Mouse (Mus musculus) hindbrain, embryonic 15.5 days (tissue): ENCODE results near the gene Slc22a22. TPM values are rescaled to one million over a fixed set of nuclear protein-coding genes. Genes with fewer than 3 reads are reported as not detected.
"Not testable (repeated sequence)": the region's sequence is repeated elsewhere in the genome, so short reads cannot be mapped to it uniquely, and the experiment has no call there.

Experiments used
- ATAC-seq: fragments of 200-750 bp; cut with Nextera tagmentation; 2 replicates; pipeline ENCODE4 v1.8.0; 2017; ENCODE audit warnings: low read depth, moderate number of reproducible peaks, moderate TSS enrichment; ENCODE audit not compliant: low FRiP score
- H3K27ac ChIP-seq: fragments of 300-500 bp; sonication (generic); replicated peaks from 2 replicates; pipeline ENCODE4 v1.5.1; 2015; ENCODE audit warnings: mild to moderate bottlenecking, inconsistent platforms
- H3K27me3 ChIP-seq: fragments of 300-500 bp; sonication (generic); 2 replicates; pipeline ENCODE4 v1.6.1; 2015; ENCODE audit warnings: control low read depth, inconsistent platforms
- H3K36me3 ChIP-seq: fragments of 300-500 bp; sonication (generic); 2 replicates; pipeline ENCODE4 v1.6.1; 2015; ENCODE audit warnings: control low read depth, inconsistent platforms
- H3K4me1 ChIP-seq: fragments of 300-500 bp; sonication (generic); replicated peaks from 2 replicates; pipeline ENCODE4 v1.6.1; 2015; ENCODE audit warnings: control low read depth, inconsistent platforms
- H3K4me2 ChIP-seq: fragments of 300-500 bp; sonication (generic); 2 replicates; pipeline ENCODE4 v1.6.1; 2015; ENCODE audit warnings: moderate library complexity, mild to moderate bottlenecking, inconsistent platforms
- H3K4me3 ChIP-seq: fragments of 300-500 bp; sonication (generic); 2 replicates; pipeline ENCODE4 v1.5.1; 2015; ENCODE audit warnings: mild to moderate bottlenecking, inconsistent platforms
- H3K9ac ChIP-seq: fragments of 300-500 bp; sonication (generic); 2 replicates; pipeline ENCODE4 v1.6.1; 2015; ENCODE audit warnings: inconsistent platforms
- H3K9me3 ChIP-seq: fragments of 300-500 bp; sonication (generic); 2 replicates; pipeline ENCODE4 v1.6.1; 2016; ENCODE audit warnings: control low read depth, inconsistent platforms
- WGBS: fragments of 180-500 bp; shearing (Covaris S2); methylation state at CpG from one replicate; pipeline ENCODE4 v1.1.7; 2015; 5-methylcytosine and 5-hydroxymethylcytosine counted together
- polyA plus RNA-seq: library from polyadenylated mRNA; unstranded; fragments of >200 nt; fragmentation: Nextera tagmentation; extraction: Ambion mirVana; gene quantifications from 2 replicates; pipeline ENCODE4 v1.2.1, GENCODE M21; 2015

Slc22a22 gene
- polyA plus RNA-seq, 1 experiment from 2014 or later = not detected

DNA sequence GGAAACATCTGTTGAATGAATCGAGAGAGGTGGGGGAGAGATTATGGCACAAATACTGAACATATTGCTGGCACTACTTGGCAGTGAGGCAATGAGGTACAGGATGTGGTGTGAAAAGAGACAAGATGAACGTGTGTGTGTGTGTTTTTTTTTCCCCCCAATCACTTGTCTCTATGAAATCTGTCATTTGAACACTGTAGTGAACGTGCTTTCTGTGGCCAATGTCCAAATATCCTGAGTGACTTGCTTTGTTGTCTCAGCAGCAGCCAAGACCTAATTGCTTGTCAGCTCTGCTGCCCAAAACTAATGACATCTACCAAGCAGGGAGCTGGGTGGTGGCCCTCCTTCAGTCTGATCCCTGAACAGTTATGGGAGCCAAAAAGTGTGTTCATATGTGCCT is 136.9 kb downstream of the Slc22a22 start:
- peak; percentile 63; the same call in 1 of the 2 replicates for ATAC-seq

DNA sequence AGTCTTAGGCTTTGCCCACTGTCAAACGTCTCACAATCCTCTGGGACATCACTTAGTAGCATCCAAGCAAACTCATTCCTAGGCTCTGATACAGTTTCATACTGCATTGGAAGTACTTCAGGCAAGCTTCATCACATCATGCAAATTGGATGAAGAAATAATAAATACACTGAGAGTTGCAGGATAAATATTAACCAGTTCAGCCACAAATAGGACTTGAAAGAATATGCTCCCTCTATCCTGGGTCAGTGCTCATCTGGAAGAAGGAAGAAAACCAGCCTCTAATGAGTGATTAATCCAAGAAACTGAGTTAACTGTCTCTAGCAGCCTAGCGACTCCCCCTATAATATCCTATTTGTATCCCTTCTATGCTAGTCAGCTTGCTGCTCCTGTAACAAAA is 146.1 kb downstream of the Slc22a22 start:
- no peaks in the 10 kb centered on the region for H3K4me1 ChIP-seq
- no peak overlapping the region for H3K4me2 ChIP-seq
- 81% methylated on average over 2 of the region's 2 CpGs for WGBS
- no peaks in the 10 kb centered on the region for H3K36me3 ChIP-seq
- no peaks in the 10 kb centered on the region for H3K27me3 ChIP-seq
- no peak for ATAC-seq
- no peak overlapping the region for H3K9ac ChIP-seq
- H3K4me3 ChIP-seq = no peak overlapping the region
- no peaks in the 10 kb centered on the region for H3K9me3 ChIP-seq
- no peak overlapping the region for H3K27ac ChIP-seq

More for the DNA sequence above, 136.9 kb downstream of the Slc22a22 start:
- no peaks in the 10 kb centered on the region for H3K9me3 ChIP-seq
- 47% methylated on average over 3 of the region's 3 CpGs for WGBS
- H3K4me2 ChIP-seq = no peak overlapping the region
- no peak overlapping the region for H3K4me3 ChIP-seq
- no peak overlapping the region for H3K9ac ChIP-seq
- no peaks in the 10 kb centered on the region for H3K27me3 ChIP-seq
- no peaks in the 10 kb centered on the region for H3K4me1 ChIP-seq
- no peaks in the 10 kb centered on the region for H3K36me3 ChIP-seq
- no peak overlapping the region for H3K27ac ChIP-seq

DNA sequence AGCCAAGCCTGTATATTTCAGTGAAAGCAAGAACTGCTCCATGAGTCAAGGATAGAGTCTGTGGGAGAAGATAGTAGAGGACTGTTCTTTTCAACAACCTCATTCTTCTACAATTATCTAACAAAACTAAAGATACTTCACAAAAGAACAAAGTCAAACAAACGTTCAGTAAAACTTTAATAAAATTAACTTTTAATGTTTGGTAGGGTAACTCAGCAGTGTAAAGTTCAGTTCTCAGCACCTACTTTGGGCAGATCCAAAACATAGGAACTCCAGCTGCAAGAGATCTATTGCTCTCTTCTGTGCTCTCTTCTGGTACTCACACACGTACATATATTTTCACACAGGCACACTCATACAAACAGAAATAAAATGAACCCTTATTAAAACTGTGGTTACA is 159.4 kb downstream of the Slc22a22 start:
- H3K4me3 ChIP-seq = no peak overlapping the region
- ATAC-seq = no peak
- WGBS = 90% methylated on average over 2 of the region's 2 CpGs

DNA sequence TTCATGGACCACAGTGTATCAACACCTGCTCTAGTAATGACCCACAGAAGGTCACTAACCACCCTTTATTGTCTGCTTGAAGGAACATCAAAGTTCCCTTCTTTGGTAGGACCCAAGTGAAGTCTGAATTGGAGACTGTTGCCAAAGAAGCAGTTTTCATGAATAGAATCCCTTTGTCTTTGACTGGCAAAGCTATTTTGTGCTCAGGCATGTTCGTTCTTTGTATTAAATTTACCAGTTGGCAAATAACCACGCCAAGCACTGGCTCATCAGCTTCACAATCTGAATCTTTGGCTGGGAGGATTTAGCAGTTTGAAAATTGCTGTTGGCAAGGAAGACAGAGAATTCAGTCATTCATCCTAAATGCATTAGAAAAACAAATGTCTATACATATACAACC is 160.9 kb downstream of the Slc22a22 start:
- no peak overlapping the region for H3K27ac ChIP-seq
- no peak overlapping the region for H3K4me2 ChIP-seq
- 56% methylated on average over 2 of the region's 2 CpGs for WGBS
- no peak overlapping the region for H3K4me3 ChIP-seq
- no peaks in the 10 kb centered on the region; the same call in 1 of the 2 replicates for H3K9me3 ChIP-seq
- H3K27me3 ChIP-seq = no peaks in the 10 kb centered on the region
- no peaks in the 10 kb centered on the region for H3K4me1 ChIP-seq
- H3K9ac ChIP-seq = no peak overlapping the region
- H3K36me3 ChIP-seq = no peaks in the 10 kb centered on the region
- no peak for ATAC-seq

More for the DNA sequence above, 159.4 kb downstream of the Slc22a22 start:
- no peaks in the 10 kb centered on the region for H3K9me3 ChIP-seq
- no peaks in the 10 kb centered on the region for H3K27me3 ChIP-seq
- H3K27ac ChIP-seq = no peak overlapping the region
- H3K36me3 ChIP-seq = no peaks in the 10 kb centered on the region
- H3K4me1 ChIP-seq = no peaks in the 10 kb centered on the region
- no peak overlapping the region for H3K4me2 ChIP-seq
- no peak overlapping the region for H3K9ac ChIP-seq

DNA sequence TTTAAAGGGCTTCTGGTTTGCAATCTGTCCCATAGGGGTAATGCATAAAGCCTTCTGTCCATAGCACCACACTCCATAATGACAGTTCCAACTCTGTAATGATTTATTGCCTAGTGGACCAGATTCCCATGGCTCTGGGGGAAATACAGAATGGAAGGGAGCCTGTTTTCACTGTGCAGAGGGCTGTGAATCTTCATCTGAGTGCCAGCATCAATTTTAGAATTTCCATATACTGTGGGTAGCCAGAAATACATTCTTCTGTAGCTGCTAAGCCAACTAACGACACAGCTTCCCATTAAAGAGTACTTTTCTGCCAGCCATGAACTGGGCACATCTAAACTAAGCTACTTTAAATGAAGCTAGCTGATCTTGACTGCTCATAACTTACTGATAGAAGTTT is 174.7 kb downstream of the Slc22a22 start:
- 83% methylated on average over 1 of the region's 1 CpGs for WGBS
- Histone ChIP-seq H3K9me3 (no peaks in the 10 kb centered on the region), H3K4me3 (no peak overlapping the region), H3K36me3 (no peaks in the 10 kb centered on the region), H3K27me3 (no peaks in the 10 kb centered on the region), H3K4me2 (no peak overlapping the region), H3K4me1 (no peaks in the 10 kb centered on the region), H3K27ac (no peak overlapping the region), H3K9ac (no peak overlapping the region)
- ATAC-seq = no peak

DNA sequence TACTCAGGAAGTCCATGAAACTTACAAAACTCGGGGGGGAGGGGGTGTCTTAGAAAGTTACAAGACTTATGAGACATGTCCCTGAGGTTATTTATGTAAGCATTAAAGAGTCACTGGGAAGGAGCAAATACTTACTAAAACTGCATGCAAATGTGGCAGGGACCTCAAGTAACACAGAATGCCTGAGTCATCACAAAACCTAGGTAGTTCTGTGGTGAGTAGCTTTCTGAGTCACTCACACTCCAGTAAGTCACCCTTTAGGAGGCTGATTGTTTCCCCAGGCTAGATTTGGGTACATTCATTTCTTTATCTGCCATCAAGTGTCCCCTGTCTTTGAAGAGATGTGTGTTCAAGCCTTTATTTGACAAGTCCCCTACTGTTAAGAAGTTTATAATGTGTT is 198.9 kb downstream of the Slc22a22 start:
- Histone ChIP-seq H3K9me3 (no peaks in the 10 kb centered on the region), H3K4me2 (no peak overlapping the region), H3K9ac (no peak overlapping the region), H3K27me3 (no peaks in the 10 kb centered on the region), H3K4me1 (no peaks in the 10 kb centered on the region), H3K27ac (no peak overlapping the region), H3K4me3 (no peak overlapping the region), H3K36me3 (no peaks in the 10 kb centered on the region)
- ATAC-seq = no peak
- 58% methylated on average over 1 of the region's 1 CpGs for WGBS

DNA sequence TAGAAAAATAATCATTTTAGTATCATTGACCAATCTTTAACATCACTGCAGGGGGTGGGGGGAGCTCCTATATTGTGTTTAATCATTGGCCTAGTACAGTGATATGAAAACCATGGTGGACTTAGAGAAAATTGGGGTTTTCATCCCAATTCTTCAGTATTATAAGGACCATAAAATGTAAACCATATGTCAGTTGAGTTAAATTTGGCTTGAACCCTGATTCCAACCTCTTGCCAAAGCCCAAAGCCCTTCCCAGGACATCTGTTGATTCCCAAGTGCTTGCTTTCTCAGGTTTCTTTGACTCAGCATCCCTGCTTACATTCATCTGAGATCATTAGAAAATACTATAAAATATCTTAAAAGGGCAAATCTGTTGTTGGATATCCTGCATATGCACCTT is 201.0 kb downstream of the Slc22a22 start:
- ATAC-seq = no peak
- Histone ChIP-seq H3K4me3 (no peak overlapping the region), H3K9ac (no peak overlapping the region), H3K36me3 (no peaks in the 10 kb centered on the region), H3K9me3 (no peaks in the 10 kb centered on the region), H3K27me3 (no peaks in the 10 kb centered on the region), H3K4me2 (no peak overlapping the region), H3K27ac (no peak overlapping the region), H3K4me1 (no peaks in the 10 kb centered on the region)

DNA sequence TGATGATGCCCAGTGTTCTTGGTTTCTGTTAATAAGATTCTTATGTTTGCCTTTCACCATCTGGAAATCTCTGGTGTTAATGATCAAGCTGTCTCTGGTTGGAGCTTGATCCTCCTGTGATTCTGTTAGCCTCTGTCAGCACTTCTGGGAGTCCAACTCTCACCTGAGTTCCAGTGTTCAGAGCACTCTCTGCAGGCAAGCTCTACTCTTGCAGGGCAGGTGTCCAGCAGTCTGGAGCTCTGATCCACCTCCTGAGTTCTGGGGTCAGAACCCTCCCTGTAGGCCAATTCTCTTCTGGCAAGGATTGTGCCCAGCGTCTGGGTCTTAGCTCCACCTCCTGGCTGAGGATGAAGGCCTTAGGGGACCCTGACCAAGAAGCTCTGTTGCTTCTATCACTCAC is 237.4 kb downstream of the Slc22a22 start:
- not testable (repeated sequence) for H3K9me3 ChIP-seq, H3K36me3 ChIP-seq, H3K27ac ChIP-seq, H3K27me3 ChIP-seq, H3K4me2 ChIP-seq, H3K9ac ChIP-seq, ATAC-seq, H3K4me1 ChIP-seq, H3K4me3 ChIP-seq
- WGBS = 86% methylated on average over 1 of the region's 1 CpGs

DNA sequence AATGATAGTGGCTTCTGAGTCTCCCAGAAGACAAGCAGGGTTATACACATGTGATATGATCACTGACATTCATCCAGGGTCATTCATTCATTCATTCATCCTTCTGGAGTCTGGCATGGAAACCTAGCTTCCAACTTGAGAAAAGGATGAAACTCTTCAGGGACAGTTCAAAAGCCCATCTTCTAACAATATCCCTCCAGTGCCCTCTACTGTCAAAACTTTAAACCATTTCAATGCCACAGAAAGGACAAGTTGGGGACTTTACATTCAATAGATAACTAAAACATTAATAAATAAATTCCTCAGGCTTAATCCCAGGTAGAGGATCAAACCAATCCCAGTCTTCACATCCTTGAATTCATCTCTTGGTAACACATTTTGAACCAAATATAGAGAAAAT is 247.0 kb downstream of the Slc22a22 start:
- Histone ChIP-seq H3K27me3 (no peaks in the 10 kb centered on the region), H3K9me3 (no peaks in the 10 kb centered on the region), H3K36me3 (no peaks in the 10 kb centered on the region), H3K27ac (no peak overlapping the region), H3K4me3 (no peak overlapping the region), H3K4me2 (no peak overlapping the region), H3K9ac (no peak overlapping the region), H3K4me1 (no peaks in the 10 kb centered on the region)
- no peak for ATAC-seq

DNA sequence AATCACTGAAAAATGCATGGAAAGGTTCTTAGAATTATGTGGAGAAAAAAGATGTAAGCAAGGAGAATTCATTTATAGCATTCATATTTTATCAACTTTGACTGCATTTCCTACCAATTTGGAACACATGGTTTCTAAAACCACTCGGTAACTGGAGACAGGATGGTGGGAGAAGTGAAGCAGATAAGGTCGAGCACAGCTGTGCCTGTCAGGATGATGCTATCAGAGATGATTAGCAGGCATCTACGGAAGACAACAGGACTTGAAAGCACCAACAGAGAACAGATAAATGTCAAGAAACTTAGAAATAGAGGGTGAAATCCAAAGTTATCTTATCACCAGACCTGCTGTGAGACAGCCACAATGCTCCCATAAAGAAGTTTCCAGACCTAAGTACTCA is 272.1 kb downstream of the Slc22a22 start:
- H3K27me3 ChIP-seq = no peaks in the 10 kb centered on the region
- H3K36me3 ChIP-seq = no peaks in the 10 kb centered on the region
- no peak overlapping the region for H3K9ac ChIP-seq
- H3K4me3 ChIP-seq = no peak overlapping the region
- 78% methylated on average over 3 of the region's 3 CpGs for WGBS
- H3K9me3 ChIP-seq = no peaks in the 10 kb centered on the region
- H3K4me1 ChIP-seq = no peaks in the 10 kb centered on the region
- H3K27ac ChIP-seq = no peak overlapping the region
- ATAC-seq = no peak
- no peak overlapping the region for H3K4me2 ChIP-seq

DNA sequence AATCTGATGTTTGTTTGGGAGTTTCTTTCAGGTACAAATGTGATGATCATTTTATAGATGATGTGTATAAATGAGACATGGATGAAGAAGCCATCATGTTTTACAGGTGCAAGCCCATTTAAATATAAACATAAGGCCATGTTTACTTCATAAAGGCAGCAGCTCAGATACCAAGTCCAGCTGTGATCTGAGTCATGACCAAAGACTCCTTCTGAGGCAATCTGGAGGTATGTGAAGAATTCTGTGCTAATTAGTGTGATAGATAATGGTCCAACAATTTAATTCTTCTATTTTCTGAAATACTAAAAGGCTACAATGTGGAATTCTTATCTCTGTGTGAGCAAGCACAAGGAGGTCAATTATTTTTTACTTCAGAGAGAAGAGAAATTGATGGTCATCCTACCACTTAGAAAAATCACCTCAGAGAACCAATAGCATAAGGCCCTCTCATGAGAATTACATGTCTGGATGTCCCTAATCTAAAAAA is 272.9 kb downstream of the Slc22a22 start:
- Histone ChIP-seq H3K4me1 (no peaks in the 10 kb centered on the region), H3K4me2 (no peak overlapping the region), H3K9me3 (no peaks in the 10 kb centered on the region), H3K27ac (no peak overlapping the region), H3K36me3 (no peaks in the 10 kb centered on the region), H3K4me3 (no peak overlapping the region), H3K27me3 (no peaks in the 10 kb centered on the region), H3K9ac (no peak overlapping the region)
- ATAC-seq = no peak
